Mouse (Mus musculus): ENCODE data around the gene Prm1. TPM values are rescaled to one million over a fixed set of nuclear protein-coding genes. Genes with fewer than 3 reads are reported as not detected.

The Prm1 gene
- polyA plus RNA-seq, 1 experiment from 2014 or later: not detected

DNA sequence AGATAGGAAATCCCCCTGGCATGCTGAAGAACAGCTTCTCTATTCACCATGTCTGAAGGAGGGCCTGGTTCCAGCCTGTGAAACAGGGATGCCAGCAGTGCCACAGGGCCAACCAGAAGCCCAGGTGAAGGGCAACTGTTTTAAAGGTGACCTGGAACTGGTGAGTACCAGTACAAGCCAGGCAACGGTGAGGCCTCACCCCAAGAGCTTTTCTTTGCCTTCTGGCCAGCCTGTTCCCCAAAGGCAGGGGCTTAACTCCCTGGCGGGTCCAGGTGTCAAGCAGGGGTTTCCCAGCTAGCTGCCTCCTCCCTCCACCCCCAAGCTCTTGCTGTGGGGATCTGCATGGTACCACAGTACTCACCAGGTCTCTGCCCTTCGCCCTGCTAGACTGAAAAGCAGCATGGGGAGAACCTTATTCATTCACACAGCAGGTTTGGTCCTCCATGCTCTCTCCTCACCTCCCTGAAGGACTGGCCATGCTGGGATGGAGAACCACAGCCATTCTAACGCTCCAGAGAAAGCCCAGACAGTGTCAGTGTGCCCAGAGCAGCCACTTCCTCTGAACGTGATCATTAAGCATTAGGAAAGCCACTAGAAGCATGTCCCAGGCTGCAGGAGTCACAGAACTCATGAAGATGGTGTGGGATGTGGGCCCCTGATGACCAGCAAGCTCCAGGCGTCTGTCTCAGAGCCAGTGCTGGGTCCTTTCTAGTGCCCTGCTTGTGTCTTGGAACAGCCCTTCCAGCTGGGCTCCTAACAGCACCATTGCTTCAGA, 23.1 kb downstream of the Prm1 start:
- H3K4me3 ChIP-seq (ENCODE audit: low read depth, low read length): no peak overlapping the region
- no peak overlapping the region for H3K27ac ChIP-seq (ENCODE audit: low read depth, low read length)
- H3K4me1 ChIP-seq (ENCODE audit: control insufficient read depth, insufficient read depth, low read length): 0 out of 2 replicates have a peak, but pooled peaks cover 3% of the 10 kb centered on the region
- ATAC-seq (no peak), DNase-seq (ENCODE audit: low spot score) (no peak)
- no peak overlapping the region for H3K9ac ChIP-seq (ENCODE audit: low read length)
- 44% methylated on average over 6 of the region's 6 CpGs for WGBS
- H3K36me3 ChIP-seq (ENCODE audit: control insufficient read depth, insufficient read depth, low read length): no peaks in the 10 kb centered on the region
- 0 out of 2 replicates have a peak, but pooled peaks cover 9% of the 10 kb centered on the region for H3K27me3 ChIP-seq (replicated peaks; ENCODE audit: control insufficient read depth, insufficient read depth, low read length)
- H3K9me3 ChIP-seq (replicated peaks; ENCODE audit: control insufficient read depth, low read length): no peaks in the 10 kb centered on the region
- no peak overlapping the region for H3K4me2 ChIP-seq (ENCODE audit: low read length)

- no peaks in the 10 kb centered on the region for H3K9me3 ChIP-seq (replicated peaks; ENCODE audit: control insufficient read depth, low read length)
- H3K27me3 ChIP-seq (replicated peaks; ENCODE audit: control insufficient read depth, insufficient read depth, low read length): 0 out of 2 replicates have a peak, but pooled peaks cover 9% of the 10 kb centered on the region
- H3K4me1 ChIP-seq (ENCODE audit: control insufficient read depth, insufficient read depth, low read length): 0 out of 2 replicates have a peak, but pooled peaks cover 3% of the 10 kb centered on the region
- WGBS: 38% methylated on average over 9 of the region's 9 CpGs
- no peak overlapping the region for H3K9ac ChIP-seq (ENCODE audit: low read length)
- no peak for ATAC-seq
- no peak overlapping the region for H3K4me3 ChIP-seq (ENCODE audit: low read depth, low read length)
- H3K4me2 ChIP-seq (ENCODE audit: low read length): no peak overlapping the region
- no peak for DNase-seq (ENCODE audit: low spot score)
- H3K36me3 ChIP-seq (ENCODE audit: control insufficient read depth, insufficient read depth, low read length): no peaks in the 10 kb centered on the region
- H3K27ac ChIP-seq (ENCODE audit: low read depth, low read length): no peak overlapping the region
These were observed 23.7 kb downstream of the Prm1 start for GRCm38 (mm10) chr16:10781862-10782371.

DNA sequence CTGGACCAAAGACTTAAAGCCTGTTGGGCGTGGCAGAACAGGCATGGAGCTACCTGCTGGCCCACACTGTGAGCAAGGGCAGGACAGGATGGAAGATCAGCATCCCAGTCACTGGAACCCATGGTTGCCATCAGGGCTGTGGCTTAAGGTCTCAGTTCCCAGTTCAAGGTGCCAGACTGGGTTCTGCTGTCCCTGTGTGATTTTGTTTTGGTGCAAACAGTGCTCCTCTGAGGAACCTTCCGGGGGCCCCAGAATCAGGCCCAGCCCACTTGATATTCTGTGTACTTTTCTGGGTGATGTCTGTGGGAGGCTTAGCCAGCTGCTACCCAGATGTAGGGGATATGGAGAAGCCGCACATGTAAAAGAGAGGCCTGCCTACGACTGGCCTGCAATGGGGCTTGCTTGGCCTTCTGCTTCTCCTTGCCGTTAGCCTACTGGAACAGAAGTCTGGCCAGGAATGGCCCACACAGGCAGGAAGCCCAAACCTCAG, 25.0 kb downstream of the Prm1 start:
- Histone ChIP-seq H3K4me2 (ENCODE audit: low read length) (no peak overlapping the region), H3K9ac (ENCODE audit: low read length) (no peak overlapping the region), H3K36me3 (ENCODE audit: control insufficient read depth, insufficient read depth, low read length) (no peaks in the 10 kb centered on the region), H3K27me3 (replicated peaks; ENCODE audit: control insufficient read depth, insufficient read depth, low read length) (0 out of 2 replicates have a peak, but pooled peaks cover 9% of the 10 kb centered on the region), H3K4me1 (ENCODE audit: control insufficient read depth, insufficient read depth, low read length) (0 out of 2 replicates have a peak, but pooled peaks cover 3% of the 10 kb centered on the region), H3K27ac (ENCODE audit: low read depth, low read length) (no peak overlapping the region), H3K9me3 (replicated peaks; ENCODE audit: control insufficient read depth, low read length) (no peaks in the 10 kb centered on the region), H3K4me3 (ENCODE audit: low read depth, low read length) (no peak overlapping the region)
- 89% methylated on average over 5 of the region's 5 CpGs for WGBS
- no peak for DNase-seq (ENCODE audit: low spot score)
- ATAC-seq: no peak

DNA sequence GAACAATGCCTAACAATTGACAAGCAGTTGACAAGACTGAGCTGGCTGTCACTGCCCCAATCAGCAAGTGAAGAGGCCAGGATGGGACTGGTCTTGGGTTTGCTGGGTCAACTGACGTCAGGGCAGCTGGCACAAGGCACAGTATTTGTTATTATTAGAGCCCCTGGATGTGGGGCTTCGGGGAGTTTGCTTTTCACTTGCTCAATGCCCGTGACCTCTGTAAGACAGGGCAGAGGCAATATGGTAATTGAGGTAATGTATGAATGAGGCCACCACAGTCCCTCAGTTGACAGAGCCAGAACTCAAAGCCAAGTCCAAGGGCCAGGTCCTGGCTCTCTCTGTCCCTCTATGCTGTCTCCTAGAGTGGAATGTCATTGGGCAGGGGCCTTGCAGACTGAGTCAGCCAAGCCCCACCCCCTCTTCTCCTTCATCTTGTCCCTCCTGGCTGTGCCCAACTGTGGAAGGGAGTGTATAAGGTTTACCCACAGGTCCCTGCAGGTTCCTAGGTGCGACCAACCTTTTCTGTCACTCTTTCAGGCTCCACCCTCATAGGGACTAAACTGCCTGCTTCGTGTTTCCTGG, 28.0 kb downstream of the Prm1 start:
- no peak for DNase-seq (ENCODE audit: low spot score)
- Histone ChIP-seq H3K4me1 (ENCODE audit: control insufficient read depth, insufficient read depth, low read length) (no peaks in the 10 kb centered on the region), H3K9me3 (replicated peaks; ENCODE audit: control insufficient read depth, low read length) (no peaks in the 10 kb centered on the region), H3K4me2 (ENCODE audit: low read length) (no peak overlapping the region), H3K27me3 (replicated peaks; ENCODE audit: control insufficient read depth, insufficient read depth, low read length) (no peaks in the 10 kb centered on the region), H3K9ac (ENCODE audit: low read length) (no peak overlapping the region), H3K27ac (ENCODE audit: low read depth, low read length) (no peak overlapping the region), H3K36me3 (ENCODE audit: control insufficient read depth, insufficient read depth, low read length) (no peaks in the 10 kb centered on the region), H3K4me3 (ENCODE audit: low read depth, low read length) (no peak overlapping the region)
- 76% methylated on average over 5 of the region's 5 CpGs for WGBS
- ATAC-seq: no peak

DNA sequence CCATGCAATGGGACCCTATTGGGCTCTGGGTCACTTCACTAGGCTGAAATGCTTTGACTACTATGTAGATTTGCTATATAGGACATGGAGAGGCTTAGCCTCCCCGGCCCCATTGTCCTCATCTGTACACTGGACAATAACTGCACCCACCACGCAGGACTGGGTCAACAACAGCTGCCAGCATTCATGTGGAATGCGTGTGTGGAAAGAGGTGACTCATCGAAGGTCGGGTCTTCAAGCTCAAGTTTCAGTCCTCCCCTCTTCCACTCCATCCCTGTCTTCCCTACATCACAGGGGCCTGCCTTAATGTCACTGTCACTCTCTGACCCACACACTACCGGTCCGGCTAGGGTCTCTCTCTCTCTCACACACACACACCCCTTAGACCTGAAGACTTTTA, 29.3 kb downstream of the Prm1 start:
- Histone ChIP-seq H3K9ac (ENCODE audit: low read length) (no peak overlapping the region), H3K27ac (ENCODE audit: low read depth, low read length) (no peak overlapping the region)

DNA sequence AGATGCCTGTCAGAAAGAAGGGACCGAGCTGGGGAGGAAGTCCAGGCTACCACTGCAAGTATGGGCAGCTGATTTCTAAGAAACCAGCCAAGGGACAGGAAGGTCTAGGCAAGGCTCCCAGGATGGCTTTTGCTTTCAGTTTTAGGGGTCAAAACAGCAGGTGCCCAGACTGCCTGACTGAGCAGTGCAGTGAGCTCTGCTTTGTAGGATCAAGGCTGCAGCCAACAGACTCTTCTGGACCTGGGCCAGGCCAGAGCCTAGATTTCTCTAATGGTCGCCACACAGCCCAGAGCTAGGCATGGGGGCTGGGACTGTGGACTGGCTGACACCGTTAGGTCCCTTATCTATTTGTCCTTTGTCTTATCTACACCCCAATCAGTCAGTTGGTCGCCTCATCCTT, 30.9 kb downstream of the Prm1 start:
- Histone ChIP-seq H3K4me1 (ENCODE audit: control insufficient read depth, insufficient read depth, low read length) (no peaks in the 10 kb centered on the region), H3K27me3 (replicated peaks; ENCODE audit: control insufficient read depth, insufficient read depth, low read length) (no peaks in the 10 kb centered on the region), H3K36me3 (ENCODE audit: control insufficient read depth, insufficient read depth, low read length) (no peaks in the 10 kb centered on the region), H3K4me2 (ENCODE audit: low read length) (no peak overlapping the region), H3K9ac (ENCODE audit: low read length) (no peak overlapping the region), H3K27ac (ENCODE audit: low read depth, low read length) (no peak overlapping the region), H3K4me3 (ENCODE audit: low read depth, low read length) (no peak overlapping the region), H3K9me3 (replicated peaks; ENCODE audit: control insufficient read depth, low read length) (no peaks in the 10 kb centered on the region)
- ATAC-seq (no peak), DNase-seq (ENCODE audit: low spot score) (peak; percentile 7)
- WGBS: 67% methylated on average over 4 of the region's 4 CpGs

More for the DNA sequence above, 29.3 kb downstream of the Prm1 start:
- H3K4me2 ChIP-seq (ENCODE audit: low read length): no peak overlapping the region
- 72% methylated on average over 7 of the region's 7 CpGs for WGBS
- ATAC-seq: no peak
- no peak for DNase-seq (ENCODE audit: low spot score)
- H3K4me1 ChIP-seq (ENCODE audit: control insufficient read depth, insufficient read depth, low read length): no peaks in the 10 kb centered on the region
- no peaks in the 10 kb centered on the region for H3K27me3 ChIP-seq (replicated peaks; ENCODE audit: control insufficient read depth, insufficient read depth, low read length)
- no peaks in the 10 kb centered on the region for H3K36me3 ChIP-seq (ENCODE audit: control insufficient read depth, insufficient read depth, low read length)
- no peaks in the 10 kb centered on the region for H3K9me3 ChIP-seq (replicated peaks; ENCODE audit: control insufficient read depth, low read length)
- H3K4me3 ChIP-seq (ENCODE audit: low read depth, low read length): no peak overlapping the region

GRCm38 (mm10) chr16:10773543-10773942, 32.1 kb downstream of the Prm1 start:
- 89% methylated on average over 8 of the region's 8 CpGs for whole genome bisulfite sequencing
- DNase-seq (ENCODE audit: low spot score): no peak
- H3K4me3 ChIP-seq (ENCODE audit: low read depth, low read length): no peak overlapping the region
- no peak overlapping the region for H3K9ac ChIP-seq (ENCODE audit: low read length)
- H3K27me3 ChIP-seq (replicated peaks; ENCODE audit: control insufficient read depth, insufficient read depth, low read length): no peaks in the 10 kb centered on the region
- H3K27ac ChIP-seq (ENCODE audit: low read depth, low read length): no peak overlapping the region
- H3K9me3 ChIP-seq (replicated peaks; ENCODE audit: control insufficient read depth, low read length): no peaks in the 10 kb centered on the region
- H3K4me1 ChIP-seq (ENCODE audit: control insufficient read depth, insufficient read depth, low read length): no peaks in the 10 kb centered on the region
- no peaks in the 10 kb centered on the region for H3K36me3 ChIP-seq (ENCODE audit: control insufficient read depth, insufficient read depth, low read length)
- no peak overlapping the region for H3K4me2 ChIP-seq (ENCODE audit: low read length)
- no peak for ATAC-seq

DNA sequence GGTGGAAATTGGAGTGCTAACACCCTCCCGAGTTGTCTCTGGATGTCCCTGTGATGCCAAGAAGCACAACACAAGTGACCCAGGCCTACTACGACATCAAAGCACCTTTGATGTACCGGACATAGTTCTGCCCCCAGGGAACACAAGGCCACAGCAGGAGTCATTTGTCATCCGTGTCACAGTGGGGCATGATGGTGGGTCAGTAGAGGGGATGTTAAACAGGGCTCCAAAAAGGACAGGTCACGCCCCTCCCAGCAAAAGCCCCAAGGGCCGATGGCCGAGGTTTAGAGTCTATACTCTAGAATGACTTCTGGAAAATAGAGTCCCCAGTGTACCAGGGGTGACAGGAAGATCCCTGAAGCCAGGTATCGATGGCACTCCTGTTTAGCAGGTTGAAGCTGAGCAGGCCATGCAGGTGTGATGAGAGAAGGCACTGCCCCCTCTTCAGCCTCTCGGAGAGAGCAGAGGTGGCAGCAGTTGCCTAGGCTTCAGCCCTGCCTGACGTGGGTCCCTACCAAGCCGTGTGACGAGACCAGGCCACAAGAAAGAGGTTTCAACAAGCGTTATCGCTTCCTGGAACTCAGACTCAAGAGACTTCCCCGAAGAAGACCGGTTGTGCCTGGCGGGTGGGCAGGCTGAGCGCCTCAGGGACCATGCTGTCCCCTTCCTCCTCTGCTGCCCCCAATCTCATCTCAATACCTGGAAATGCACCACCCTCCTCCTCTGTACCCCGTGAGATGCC, 33.7 kb downstream of the Prm1 start:
- Histone ChIP-seq H3K4me1 (ENCODE audit: control insufficient read depth, insufficient read depth, low read length) (no peaks in the 10 kb centered on the region), H3K4me3 (ENCODE audit: low read depth, low read length) (no peak overlapping the region), H3K27ac (ENCODE audit: low read depth, low read length) (no peak overlapping the region), H3K9me3 (replicated peaks; ENCODE audit: control insufficient read depth, low read length) (no peaks in the 10 kb centered on the region), H3K36me3 (ENCODE audit: control insufficient read depth, insufficient read depth, low read length) (no peaks in the 10 kb centered on the region), H3K4me2 (ENCODE audit: low read length) (no peak overlapping the region), H3K9ac (ENCODE audit: low read length) (no peak overlapping the region), H3K27me3 (replicated peaks; ENCODE audit: control insufficient read depth, insufficient read depth, low read length) (no peaks in the 10 kb centered on the region)
- DNase-seq (ENCODE audit: low spot score): no peak
- WGBS: 73% methylated on average over 19 of the region's 19 CpGs
- ATAC-seq: no peak

Data from forebrain, embryonic 14.5 days (tissue).